Mouse (Mus musculus): ENCODE results near the gene Foxa2. TPM values are rescaled to one million over a fixed set of nuclear protein-coding genes. Genes with fewer than 3 reads are reported as not detected.

Foxa2 gene
- polyA plus RNA-seq, 1 experiment: not detected

DNA sequence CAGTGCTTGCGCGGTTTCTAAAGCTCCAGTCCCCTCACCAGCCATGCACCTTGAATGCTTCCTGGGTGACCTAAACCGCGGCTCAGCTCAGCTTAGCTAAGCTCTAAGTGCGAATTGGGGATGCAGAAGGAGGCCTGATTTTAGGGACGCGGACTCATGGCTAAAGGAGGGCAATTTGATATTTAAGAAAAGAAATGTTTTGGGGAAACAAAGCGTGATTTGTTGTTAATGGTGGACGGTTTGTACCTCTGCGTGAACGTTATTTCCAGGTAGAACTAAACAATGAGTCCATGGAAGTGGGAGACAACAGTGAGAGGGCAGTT lies 16.2 kb downstream of the Foxa2 start:
- no peaks in the 10 kb centered on the region for H3K4me1 ChIP-seq (ENCODE audit: control insufficient read depth, insufficient read depth, low read length)
- H3K27ac ChIP-seq (ENCODE audit: insufficient read depth, low read depth, low read length): no peak overlapping the region
- no peak overlapping the region for H3K4me3 ChIP-seq (ENCODE audit: insufficient read depth, low read depth, low read length)
- no peak for TF ChIP-seq CTCF (IDR thresholded peaks at IDR 0.05; ENCODE audit: insufficient read depth, low read depth, low read length)
- no peak for TF ChIP-seq POLR2A (IDR thresholded peaks at IDR 0.05; ENCODE audit: insufficient read depth, low read depth, low read length)
- WGBS: 4% methylated on average over 11 of the region's 11 CpGs

DNA sequence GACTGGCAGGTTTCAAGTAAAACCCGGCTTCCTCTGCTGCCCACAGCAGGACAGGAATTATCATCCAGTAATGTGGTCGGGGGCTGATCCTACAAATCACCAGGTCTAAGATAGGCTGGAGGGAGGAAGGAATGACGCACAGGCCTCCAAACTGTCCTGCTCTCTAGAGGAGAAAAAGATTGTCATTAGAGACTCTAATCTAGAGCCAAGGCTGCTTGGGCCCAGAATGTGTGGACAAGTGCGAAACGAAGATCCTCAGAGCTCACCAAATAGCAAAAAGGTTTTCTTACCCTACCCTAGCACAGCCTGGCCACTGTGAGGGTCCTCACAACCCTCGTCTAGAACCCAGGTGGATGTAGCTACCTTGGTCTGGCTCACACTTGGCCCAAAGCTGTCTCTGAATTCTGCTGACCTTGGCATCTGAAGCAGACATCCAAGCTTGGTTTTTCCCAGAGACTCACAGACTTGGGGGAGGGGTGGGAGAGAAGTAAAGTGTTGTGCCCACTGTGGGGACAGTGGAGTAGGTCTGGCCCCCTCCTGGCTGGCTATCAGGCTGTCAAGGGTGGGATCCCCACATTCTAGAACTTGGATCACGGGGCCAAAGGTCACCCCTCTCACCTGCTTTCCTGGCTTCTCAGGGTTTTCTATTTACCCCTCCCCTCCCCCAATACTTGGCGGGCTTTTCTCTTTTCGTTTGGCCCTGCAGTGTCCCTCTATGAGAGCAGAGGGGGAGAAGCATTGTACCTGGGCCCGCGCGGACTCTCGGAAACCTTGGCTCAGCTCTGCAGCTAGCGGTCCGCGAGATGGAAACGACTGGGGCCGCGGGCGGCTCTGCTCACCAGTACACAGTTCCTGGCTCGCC lies 16.8 kb downstream of the Foxa2 start:
- 5% methylated on average over 21 of the region's 21 CpGs for WGBS
- H3K27ac ChIP-seq (ENCODE audit: insufficient read depth, low read depth, low read length): no peak overlapping the region
- no peak overlapping the region for H3K4me3 ChIP-seq (ENCODE audit: insufficient read depth, low read depth, low read length)
- no peak for TF ChIP-seq CTCF (IDR thresholded peaks at IDR 0.05; ENCODE audit: insufficient read depth, low read depth, low read length)
- no peak for TF ChIP-seq POLR2A (IDR thresholded peaks at IDR 0.05; ENCODE audit: insufficient read depth, low read depth, low read length)
- no peaks in the 10 kb centered on the region for H3K4me1 ChIP-seq (ENCODE audit: control insufficient read depth, insufficient read depth, low read length)

DNA sequence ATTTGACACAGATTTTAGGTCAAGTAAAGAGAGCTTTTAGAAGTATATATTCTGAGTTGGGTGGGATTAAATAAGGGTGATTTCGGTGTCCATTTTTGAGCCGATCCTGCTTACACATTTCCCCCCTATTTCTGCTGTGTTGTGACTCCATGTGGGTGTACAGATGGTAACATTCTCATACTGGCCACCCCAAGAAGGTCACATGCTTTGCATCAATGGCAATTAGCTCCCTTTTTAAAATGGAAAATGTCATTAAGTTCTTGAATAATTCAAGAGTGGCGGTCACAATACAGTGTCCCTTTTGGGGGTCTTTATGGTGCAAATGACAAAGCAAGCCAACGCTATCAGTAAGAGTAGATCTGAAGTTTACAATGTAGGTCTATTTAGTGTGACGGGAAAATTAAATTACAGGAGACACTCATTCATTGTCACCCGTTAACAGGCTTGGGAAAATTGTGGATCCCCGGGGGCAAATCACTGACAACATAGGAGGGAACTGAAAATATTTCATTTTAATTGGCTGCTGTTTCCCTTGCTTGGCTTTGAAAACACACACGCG lies 17.6 kb downstream of the Foxa2 start:
- WGBS: 11% methylated on average over 9 of the region's 9 CpGs
- H3K4me3 ChIP-seq (ENCODE audit: insufficient read depth, low read depth, low read length): no peak overlapping the region
- TF ChIP-seq POLR2A (IDR thresholded peaks at IDR 0.05; ENCODE audit: insufficient read depth, low read depth, low read length) (no peak), CTCF (IDR thresholded peaks at IDR 0.05; ENCODE audit: insufficient read depth, low read depth, low read length) (no peak)
- H3K4me1 ChIP-seq (ENCODE audit: control insufficient read depth, insufficient read depth, low read length): no peaks in the 10 kb centered on the region
- no peak overlapping the region for H3K27ac ChIP-seq (ENCODE audit: insufficient read depth, low read depth, low read length)

DNA sequence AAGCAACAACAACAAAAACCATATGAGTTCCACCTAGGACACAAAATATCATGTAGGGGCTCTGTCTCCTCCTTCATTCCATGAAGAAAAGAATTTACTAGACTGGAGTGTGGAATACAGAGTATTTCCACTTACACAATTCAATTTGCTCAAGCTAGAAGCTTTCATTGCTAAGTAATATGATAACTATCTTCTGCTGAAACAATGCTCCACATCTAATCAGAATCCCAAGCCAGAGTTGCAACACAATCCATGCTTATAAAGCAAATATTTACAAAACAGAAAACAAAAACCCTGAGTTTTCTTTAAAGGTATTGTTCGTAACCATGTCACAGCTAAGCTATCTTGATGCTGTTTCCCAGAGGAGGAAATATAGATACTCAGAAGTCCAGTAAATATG lies 20.4 kb downstream of the Foxa2 start:
- H3K4me1 ChIP-seq (ENCODE audit: control insufficient read depth, insufficient read depth, low read length): no peaks in the 10 kb centered on the region
- no peak overlapping the region for H3K4me3 ChIP-seq (ENCODE audit: insufficient read depth, low read depth, low read length)
- WGBS: 84% methylated on average over 1 of the region's 1 CpGs
- TF ChIP-seq POLR2A (IDR thresholded peaks at IDR 0.05; ENCODE audit: insufficient read depth, low read depth, low read length) (no peak), CTCF (IDR thresholded peaks at IDR 0.05; ENCODE audit: insufficient read depth, low read depth, low read length) (no peak)
- no peak overlapping the region for H3K27ac ChIP-seq (ENCODE audit: insufficient read depth, low read depth, low read length)

DNA sequence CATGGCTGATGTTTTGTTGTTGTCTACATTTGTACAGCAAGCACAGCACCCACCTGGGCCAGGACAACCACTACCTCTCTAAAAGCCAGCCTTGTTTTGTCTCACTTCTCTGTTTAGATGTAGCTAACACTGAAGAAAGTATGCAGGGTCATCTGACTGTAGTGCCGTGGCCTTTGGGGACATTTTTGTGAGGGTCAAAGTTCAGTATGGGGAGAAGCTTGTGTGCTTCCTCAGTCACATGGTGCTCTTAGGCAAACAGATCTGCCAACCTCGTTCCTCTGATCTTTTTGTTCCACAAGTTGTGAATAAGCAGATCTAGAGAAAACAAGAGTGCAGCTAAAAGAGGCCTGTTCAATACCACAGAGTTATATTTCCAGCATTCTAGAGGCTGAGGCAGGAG lies 21.3 kb downstream of the Foxa2 start:
- TF ChIP-seq CTCF (IDR thresholded peaks at IDR 0.05; ENCODE audit: insufficient read depth, low read depth, low read length) (no peak), POLR2A (IDR thresholded peaks at IDR 0.05; ENCODE audit: insufficient read depth, low read depth, low read length) (no peak)
- Histone ChIP-seq H3K4me3 (ENCODE audit: insufficient read depth, low read depth, low read length) (no peak overlapping the region), H3K27ac (ENCODE audit: insufficient read depth, low read depth, low read length) (no peak overlapping the region), H3K4me1 (ENCODE audit: control insufficient read depth, insufficient read depth, low read length) (no peaks in the 10 kb centered on the region)
- 48% methylated on average over 2 of the region's 2 CpGs for whole genome bisulfite sequencing

DNA sequence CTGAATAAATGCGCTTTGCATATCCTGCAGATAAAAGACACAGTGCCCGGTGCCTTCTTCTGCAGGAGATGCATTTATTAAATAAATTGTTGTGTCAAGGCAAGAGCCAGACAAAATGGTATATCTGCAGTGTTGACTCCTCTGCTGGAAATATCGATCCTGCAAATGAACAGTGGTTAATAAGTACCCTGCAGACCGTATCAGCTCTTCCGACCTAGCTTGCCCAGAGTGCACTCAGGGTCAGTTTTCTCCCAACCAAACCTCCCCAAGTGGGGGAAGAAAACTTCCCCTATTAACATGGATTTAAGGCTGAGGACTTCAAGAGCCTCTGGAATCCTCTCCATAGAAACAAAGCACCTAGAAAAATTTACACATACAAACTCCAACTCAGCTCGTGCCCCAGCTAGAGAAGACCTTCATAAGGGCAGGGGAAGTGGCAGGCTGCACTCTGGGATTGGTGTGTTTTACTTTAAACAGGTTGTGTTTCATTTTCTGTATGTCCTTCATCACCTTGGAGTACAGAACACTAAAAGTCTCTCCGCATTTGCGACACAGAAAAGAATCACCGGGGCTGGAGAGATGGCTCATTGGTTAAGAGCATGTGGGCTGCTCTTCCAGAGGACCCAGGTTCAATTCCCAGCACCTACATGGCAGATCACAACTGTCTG lies 22.4 kb downstream of the Foxa2 start:
- Histone ChIP-seq H3K27ac (ENCODE audit: insufficient read depth, low read depth, low read length) (no peak overlapping the region), H3K4me1 (ENCODE audit: control insufficient read depth, insufficient read depth, low read length) (no peaks in the 10 kb centered on the region), H3K4me3 (ENCODE audit: insufficient read depth, low read depth, low read length) (no peak overlapping the region)
- TF ChIP-seq POLR2A (IDR thresholded peaks at IDR 0.05; ENCODE audit: insufficient read depth, low read depth, low read length): no peak
- no peak for TF ChIP-seq CTCF (IDR thresholded peaks at IDR 0.05; ENCODE audit: insufficient read depth, low read depth, low read length)
- 69% methylated on average over 9 of the region's 9 CpGs for WGBS

DNA sequence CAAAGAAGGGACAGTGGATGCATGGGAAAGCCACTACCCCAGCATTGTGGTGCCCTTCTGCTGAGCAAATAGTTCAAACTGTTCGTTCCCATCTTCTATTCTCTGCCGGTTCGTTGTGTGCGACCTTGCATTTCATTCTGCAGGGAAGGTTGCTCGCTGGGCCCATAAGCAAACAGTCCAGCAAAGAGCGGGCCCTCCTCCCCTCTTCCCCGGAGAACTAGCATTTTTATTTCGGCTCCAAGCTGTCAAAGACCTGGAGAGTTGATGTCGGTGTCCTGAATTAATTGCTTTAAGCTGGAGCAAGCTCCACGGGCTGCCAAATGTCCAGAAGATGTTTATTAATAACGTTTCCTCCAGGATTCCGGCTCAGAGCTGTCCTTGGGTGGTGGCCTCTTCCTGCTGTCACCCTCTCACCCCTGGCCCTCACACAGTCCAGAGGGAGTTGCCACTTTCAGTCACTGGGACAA lies 23.4 kb downstream of the Foxa2 start:
- Histone ChIP-seq H3K4me1 (ENCODE audit: control insufficient read depth, insufficient read depth, low read length) (no peaks in the 10 kb centered on the region), H3K27ac (ENCODE audit: insufficient read depth, low read depth, low read length) (no peak overlapping the region), H3K4me3 (ENCODE audit: insufficient read depth, low read depth, low read length) (no peak overlapping the region)
- TF ChIP-seq CTCF (IDR thresholded peaks at IDR 0.05; ENCODE audit: insufficient read depth, low read depth, low read length) (no peak), POLR2A (IDR thresholded peaks at IDR 0.05; ENCODE audit: insufficient read depth, low read depth, low read length) (no peak)
- 8% methylated on average over 12 of the region's 12 CpGs for WGBS

DNA sequence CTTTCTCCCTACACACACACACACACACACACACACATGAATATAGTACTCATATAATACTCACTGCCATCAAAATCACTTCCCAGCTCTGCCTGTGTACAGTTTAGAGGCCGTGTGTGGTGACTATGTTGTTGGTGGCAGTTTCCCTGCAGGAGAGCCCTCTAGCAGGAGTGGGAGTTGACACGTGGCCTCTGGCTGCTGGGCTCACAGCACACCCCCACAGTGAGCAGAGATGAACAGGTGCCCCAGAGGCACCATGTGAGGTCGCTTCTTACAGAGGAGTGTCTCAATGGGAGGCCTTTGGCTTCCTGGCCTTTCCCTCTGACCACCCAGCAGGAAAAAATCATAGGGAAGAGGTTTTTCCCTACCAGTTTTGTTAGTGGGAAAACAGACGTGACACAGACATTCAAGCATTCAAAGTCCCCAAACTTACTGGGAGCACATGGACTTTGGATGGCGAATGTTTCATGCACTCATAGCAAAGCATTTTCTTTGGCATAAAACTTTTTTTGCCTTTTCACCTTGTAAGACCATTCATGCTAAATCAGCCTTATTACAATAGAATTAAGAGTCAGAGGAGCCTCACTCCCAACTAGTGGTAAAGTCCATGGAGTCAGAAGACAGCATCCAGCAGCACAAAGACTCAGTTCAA lies 24.7 kb downstream of the Foxa2 start:
- Histone ChIP-seq H3K27ac (ENCODE audit: insufficient read depth, low read depth, low read length) (no peak overlapping the region), H3K4me1 (ENCODE audit: control insufficient read depth, insufficient read depth, low read length) (no peaks in the 10 kb centered on the region), H3K4me3 (ENCODE audit: insufficient read depth, low read depth, low read length) (no peak overlapping the region)
- TF ChIP-seq CTCF (IDR thresholded peaks at IDR 0.05; ENCODE audit: insufficient read depth, low read depth, low read length) (no peak), POLR2A (IDR thresholded peaks at IDR 0.05; ENCODE audit: insufficient read depth, low read depth, low read length) (no peak)
- 17% methylated on average over 5 of the region's 5 CpGs for WGBS

DNA sequence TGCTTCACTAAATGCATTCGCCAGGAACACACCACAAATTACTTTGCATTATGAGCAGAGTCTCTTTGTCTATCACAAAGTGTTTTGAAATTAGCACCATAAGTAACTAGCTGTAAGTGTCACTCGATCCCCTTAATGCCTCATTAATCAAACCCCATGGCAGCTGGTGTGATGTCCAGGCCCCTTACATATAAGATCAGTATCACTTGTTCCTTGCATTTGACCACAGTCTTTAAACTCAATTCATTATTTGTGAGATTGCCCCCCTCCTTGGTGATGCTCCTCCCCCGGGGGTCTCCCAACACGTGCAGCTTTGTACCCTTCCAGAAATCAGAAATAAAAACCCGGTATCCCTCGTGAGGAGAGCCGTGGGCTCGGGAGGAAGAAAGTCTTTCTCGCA lies 25.8 kb downstream of the Foxa2 start:
- Histone ChIP-seq H3K27ac (ENCODE audit: insufficient read depth, low read depth, low read length) (no peak overlapping the region), H3K4me3 (ENCODE audit: insufficient read depth, low read depth, low read length) (no peak overlapping the region), H3K4me1 (ENCODE audit: control insufficient read depth, insufficient read depth, low read length) (no peaks in the 10 kb centered on the region)
- 17% methylated on average over 9 of the region's 9 CpGs for WGBS
- TF ChIP-seq CTCF (IDR thresholded peaks at IDR 0.05; ENCODE audit: insufficient read depth, low read depth, low read length) (no peak), POLR2A (IDR thresholded peaks at IDR 0.05; ENCODE audit: insufficient read depth, low read depth, low read length) (no peak)
